Mouse (Mus musculus) layer of hippocampus, postnatal 36 days (tissue): ENCODE results near the gene Ssmem1. TPM values are rescaled to one million over a fixed set of nuclear protein-coding genes. Genes with fewer than 3 reads are reported as not detected.

Source experiments
- DNase-seq, 2 experiments: peaks; one replicate each; pipeline ENCODE4 v3.0.0; 2022
- total RNA-seq, 2 experiments: library from RNA; stranded (reverse); gene quantifications; 2 replicates each; pipeline ENCODE4 v1.2.3; 2021

Gene Ssmem1
- total RNA-seq, 2 experiments from 2014 or later = 0.70 to 1.2 TPM

DNA sequence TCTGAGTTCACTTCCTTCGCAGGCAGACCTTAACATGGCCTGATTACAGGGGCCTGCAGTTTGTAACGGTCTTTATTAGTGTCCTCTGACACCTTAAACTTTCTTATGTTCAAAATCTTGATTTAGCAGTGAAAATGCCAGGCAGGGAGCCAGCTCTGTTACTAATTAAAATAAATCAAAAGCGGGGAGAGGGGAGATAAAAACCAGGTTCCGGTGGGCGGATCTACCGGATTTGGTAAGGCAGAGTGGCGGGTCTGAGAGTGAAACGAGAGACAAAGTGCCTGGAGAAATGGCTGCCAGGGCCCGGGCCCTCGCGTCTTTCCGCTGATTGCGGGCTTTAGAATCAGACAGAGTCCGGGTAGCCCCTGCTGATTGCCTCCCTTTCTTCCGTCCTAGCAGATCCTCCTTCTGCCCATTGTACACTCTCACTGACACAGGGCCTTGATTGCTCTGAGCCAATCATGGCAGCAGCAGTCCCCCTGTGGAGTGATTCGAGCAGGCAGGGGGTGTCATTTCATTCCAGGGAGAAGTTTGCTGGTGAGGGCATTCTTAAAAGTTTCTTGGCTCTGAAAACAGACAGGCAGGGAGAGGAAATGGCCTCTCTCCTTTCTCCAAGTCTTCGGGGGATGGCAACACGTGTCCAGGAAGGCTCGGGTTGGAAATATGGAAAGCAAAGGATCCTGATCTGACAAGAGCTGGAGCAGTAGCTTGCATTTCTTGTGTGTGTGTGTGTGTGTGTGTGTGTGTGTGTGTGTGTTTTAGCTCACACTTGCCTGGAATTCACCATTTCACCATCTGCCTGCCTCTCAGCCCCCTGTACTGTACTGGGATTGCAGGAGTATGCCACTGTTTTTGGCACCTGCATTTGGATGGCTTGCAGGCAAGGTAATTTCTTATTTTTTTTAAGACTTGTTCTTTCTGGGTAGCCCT lies 17.2 kb downstream of the Ssmem1 start:
- no peak for DNase-seq

DNA sequence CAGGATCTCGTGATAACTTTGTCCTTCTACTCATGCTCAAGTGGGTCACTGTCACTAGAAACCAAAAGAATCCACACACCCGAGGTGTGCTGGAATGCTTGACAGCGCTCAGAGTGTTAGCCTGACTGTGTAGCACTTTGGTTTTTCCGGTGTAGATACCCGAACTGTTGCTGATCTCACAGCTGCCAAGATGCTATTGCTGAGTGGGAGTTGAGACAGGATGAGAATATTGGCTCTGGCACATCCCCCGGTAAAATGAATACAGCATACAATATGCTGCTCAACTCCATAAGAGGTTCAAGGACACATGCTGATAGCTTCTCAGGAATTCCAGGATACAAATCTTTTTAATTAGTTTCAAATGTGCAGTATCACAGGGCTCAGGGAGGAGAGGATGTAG lies 19.2 kb downstream of the Ssmem1 start:
- no peak for DNase-seq

- DNase-seq = no peak
Observed at GRCm38 (mm10) chr6:30535340-30535739, 25.7 kb downstream of the Ssmem1 start.

- DNase-seq = no peak
Observed at GRCm38 (mm10) chr6:30538240-30538639, 28.6 kb downstream of the Ssmem1 start.

DNA sequence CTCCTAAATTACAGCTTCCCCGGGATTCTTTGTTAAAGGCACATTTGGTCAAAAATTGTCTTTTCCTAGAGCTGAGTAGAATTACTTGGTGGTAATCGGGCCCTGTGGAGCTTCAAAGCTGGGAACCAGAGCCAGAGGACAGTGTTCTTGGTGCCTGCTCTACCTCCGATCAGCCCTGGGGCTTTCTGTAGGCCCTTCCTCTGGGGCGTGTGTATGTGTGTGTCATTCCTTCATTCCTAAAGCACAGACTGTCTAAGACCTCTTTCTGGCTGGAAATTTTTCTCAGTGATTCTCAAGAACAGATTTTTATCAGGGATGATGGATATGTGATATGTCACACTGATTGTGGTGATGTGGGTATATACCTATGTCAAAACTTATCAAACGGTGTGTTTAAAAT lies 29.2 kb downstream of the Ssmem1 start:
- DNase-seq = no peak

- no peak for DNase-seq
Observed at GRCm38 (mm10) chr6:30541009-30541799, 31.6 kb downstream of the Ssmem1 start, which contains the start of gene Cpa2. Gene Cpa2 (plus strand): TSS chr6:30541582.

- no peak for DNase-seq
Observed at GRCm38 (mm10) chr6:30542277-30542676, 32.6 kb downstream of the Ssmem1 start.

GRCm38 (mm10) chr6:30543077-30543476 lies 33.4 kb downstream of the Ssmem1 start:
- no peak for DNase-seq

DNA sequence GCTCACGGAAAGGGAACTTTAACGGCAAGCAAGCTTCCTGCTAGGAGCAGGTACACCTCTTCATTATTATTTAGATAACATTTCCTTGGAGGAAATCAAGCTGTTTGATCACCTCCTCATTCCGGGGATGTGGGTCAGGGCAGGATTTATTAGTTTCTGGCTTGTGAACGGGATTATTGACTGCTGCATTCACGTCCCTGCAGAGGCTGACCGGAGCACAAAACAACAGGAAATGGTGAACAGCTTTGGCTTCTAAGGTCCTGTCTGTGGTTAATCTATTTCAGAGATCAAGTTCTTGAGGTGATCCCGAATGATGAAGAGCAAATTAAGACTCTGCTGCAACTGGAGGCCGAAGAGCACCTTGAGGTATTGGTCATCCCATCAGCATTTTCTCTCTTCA lies 34.2 kb downstream of the Ssmem1 start:
- DNase-seq = no peak

- no peak for DNase-seq
Observed at GRCm38 (mm10) chr6:30545689-30546088, 36.0 kb downstream of the Ssmem1 start.

DNA sequence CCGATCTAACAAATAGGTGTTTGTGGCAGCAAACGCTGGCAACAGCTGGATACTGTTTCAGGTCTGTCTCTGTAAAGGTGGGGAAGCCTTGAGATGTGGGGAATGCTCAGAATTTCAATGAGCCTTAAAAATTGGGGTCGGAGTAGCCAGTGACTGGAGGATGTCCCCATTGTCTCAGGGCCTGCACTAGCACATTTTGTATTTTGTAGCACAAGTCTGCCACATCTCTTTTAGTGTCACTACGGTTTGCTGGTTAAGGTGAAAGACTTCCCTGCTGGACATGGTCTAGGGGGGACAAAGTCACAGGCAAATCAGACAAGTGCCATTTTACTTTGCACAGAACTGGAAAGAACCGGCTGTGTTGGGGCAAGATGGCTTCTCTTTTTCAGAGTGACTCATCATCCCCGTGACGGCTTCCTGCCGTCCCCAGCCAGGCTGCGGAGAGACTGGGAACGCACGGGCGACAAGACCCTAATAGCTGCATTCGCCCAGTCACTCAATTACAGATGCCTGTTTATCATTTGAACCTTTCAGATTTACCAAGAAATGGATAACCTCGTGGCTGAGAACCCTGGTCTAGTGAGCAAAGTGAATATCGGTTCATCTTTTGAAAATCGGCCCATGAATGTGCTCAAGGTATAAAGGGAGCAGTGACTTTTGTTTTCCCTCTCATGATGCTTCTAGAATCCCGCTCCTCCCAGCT lies 37.1 kb downstream of the Ssmem1 start:
- DNase-seq = no peak

DNA sequence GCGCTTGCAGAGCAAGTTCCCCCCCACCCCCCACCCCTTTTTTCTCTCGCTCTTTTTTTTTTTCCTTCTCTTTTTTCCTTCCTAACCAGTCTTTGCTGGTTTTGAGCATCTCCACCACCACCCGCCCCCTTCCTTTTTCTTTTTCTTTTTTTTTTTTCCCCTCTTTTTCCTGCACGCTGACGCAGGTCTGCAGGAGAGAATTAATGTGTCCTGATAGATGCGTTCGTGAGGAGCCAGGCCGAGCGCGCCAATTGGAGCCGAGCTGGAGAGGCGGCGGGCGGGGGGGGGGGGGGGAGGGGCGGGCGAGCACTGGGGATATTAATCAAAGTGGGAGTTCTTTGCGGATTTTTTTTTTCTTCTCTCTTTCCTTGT lies 37.6 kb downstream of the Ssmem1 start:
- DNase-seq = no peak

DNA sequence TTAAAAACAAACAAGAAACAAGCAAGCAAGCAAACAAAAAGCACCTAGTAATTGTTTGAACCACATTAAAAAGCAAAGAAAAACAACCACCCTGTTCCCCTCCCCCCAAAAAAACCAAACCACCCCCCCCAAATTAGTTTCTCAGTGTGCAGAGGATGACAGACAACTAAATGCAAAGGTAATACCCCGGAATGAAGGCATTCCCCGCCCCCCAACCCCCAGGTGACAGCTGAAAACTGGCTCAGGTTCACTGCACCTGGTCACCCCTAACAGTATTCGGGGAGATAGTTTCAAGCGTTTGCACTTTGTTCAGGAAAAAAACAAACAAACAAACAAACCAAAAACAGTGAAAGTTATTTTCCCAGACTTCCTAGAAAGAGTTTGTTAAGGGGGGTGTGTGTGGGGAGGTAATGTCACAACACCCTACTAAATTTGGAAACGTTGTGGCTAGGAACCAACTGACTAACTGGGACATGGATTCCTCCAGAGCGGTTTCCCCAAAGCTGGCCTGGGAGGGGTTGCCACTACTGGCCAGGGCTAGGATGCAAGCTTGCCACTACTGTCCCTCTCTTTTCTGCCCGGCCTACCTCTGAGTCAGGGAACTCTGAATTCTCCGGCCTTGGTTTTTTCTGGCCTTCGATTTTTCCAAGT lies 38.1 kb downstream of the Ssmem1 start:
- DNase-seq = no peak

DNA sequence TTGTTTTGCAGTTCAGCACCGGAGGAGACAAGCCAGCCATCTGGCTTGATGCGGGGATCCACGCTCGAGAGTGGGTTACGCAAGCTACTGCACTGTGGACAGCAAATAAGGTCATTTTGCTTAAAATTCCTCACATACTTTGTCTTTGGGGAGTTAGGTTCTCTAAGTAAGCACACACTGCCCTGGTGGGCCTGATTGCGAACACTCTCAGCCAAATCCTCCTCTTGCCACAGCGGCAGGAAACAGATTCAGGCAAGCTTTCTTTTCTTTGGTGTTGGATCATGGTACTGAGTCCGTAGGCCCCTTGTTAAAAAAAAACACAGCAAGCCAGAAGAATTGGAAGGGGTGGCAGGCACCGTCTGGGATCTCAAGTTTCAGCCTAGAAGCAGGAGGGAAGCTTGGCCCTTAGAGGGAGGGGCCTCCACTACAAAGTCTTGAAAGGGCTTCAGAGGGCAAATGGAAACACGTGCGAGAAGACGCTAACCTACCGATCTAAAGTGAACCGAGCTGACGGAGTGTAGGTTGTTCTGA lies 39.6 kb downstream of the Ssmem1 start:
- no peak for DNase-seq

DNA sequence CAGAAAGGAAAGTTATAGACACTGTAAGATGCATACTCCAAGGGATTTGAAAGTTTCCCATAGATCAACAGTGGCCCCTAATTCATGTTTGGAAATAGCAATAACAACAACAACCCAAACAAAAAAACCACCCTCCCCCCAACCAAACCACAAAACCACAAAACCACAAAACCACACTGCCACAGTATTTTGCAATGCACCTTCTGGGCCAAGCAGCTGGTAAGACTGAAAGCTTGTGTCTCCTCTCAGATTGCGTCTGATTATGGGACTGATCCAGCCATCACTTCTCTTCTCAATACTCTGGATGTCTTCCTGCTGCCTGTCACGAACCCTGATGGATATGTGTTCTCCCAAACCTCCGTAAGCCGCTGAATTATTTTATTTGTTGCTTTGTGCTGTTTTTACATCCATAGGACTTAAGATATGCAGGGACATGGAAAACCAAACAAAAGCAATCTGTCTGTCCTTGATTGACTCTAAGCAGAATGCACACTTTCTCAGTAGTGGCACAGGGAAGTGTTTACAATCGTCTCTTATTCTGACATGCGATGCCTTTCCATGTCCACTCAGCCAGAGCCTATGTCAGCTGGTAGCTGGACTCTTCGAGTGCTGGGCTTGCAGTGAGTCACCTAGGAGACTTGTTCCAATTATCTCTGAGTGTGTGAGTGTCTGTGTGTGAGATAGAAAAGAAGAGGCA lies 41.0 kb downstream of the Ssmem1 start:
- no peak for DNase-seq

DNA sequence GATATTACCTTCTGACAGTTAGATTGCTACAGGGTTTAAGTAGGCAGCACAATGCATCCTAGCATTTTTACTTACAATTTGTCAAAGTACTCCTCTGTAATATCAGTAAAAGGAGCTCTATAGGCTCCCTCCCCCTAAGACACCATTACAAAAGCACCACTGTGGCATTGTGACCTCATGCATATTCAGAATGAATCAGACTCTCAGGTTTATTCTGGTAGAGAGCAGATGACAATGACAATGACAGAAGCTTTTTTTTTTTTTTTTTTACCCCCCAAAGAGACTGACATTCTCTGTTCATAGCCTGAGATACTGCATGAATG lies 41.5 kb downstream of the Ssmem1 start:
- DNase-seq = no peak

GRCm38 (mm10) chr6:30551644-30552580 lies 42.3 kb downstream of the Ssmem1 start:
- no peak for DNase-seq

DNA sequence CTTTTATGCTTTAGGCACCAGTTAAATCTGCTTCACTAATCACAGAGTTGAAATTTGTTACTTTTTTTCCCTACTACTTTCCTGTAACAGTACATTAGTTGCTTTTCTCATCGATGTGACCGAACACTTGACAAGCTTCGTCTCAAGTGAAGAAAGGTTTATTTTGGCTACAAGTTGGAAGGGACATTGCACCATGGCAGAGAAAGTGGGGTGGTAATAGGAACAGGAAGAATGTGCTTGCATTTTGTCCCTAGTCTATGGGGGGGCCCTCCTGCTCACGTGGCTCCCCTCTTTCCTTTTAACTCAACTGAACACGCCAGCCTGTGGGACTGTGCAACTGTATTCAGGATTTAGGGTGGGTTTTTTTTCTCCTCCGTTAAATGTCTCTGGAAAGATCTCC lies 43.0 kb downstream of the Ssmem1 start:
- no peak for DNase-seq

DNA sequence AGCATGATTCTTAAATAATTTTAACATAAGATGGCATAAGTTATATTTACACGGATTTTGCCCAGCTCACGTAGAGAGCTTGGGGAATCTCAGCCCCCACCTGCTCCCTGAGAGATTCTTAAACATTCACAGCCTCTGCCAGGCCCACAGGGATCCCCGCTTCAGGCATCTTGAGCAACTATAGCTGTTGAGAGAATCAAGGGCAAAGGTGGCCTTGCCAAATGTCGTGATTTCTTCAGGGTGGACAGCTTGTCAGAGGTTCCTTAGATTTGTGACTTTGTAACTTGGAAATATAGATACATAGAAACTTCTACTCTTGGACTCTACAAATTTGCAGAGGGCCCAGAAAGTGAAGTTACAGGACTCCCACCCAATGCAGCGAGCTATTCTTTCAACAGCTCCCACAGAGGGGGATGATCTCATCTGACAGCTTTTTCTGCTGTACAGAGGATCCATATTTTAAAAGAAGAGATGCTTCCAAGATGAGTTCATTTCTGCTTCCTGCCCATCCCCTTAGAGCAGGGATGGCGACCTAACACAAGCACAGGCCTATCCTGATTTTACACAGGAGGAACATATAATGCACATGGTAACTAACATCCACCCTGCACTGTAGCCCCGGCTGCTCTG lies 43.8 kb downstream of the Ssmem1 start:
- no peak for DNase-seq

DNA sequence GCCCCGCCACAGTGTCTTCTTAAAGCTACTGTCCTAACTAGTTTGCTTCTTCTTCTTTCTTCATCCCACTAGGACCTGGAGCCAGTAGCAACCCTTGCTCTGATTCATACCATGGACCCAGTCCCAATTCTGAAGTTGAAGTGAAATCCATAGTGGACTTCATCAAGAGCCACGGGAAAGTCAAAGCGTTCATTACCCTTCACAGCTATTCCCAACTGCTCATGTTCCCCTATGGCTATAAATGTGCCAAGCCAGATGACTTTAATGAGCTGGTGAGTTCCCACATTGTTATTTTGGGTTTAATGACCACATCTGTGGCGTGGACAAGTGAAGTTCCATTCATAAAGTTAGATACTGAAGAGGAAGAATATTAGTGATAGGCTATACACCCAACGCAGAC lies 44.4 kb downstream of the Ssmem1 start:
- DNase-seq = no peak
